Mouse (Mus musculus) kidney, adult 2 months (tissue): ENCODE results near the gene Pdxk. TPM values are rescaled to one million over a fixed set of nuclear protein-coding genes. Genes with fewer than 3 reads are reported as not detected.

ENCODE experiments used
- DNase-seq: peaks from one replicate; pipeline ENCODE4 v3.0.0; 2021
- H3K27ac ChIP-seq: fragments of 200-500 bp; 2 replicates; pipeline ENCODE4 v1.5.1; 2012; ENCODE audit warnings: low read depth, low read length, control low read depth, inconsistent platforms; ENCODE audit not compliant: insufficient read depth
- H3K27me3 ChIP-seq: fragments of 200-500 bp; replicated peaks from 2 replicates; pipeline ENCODE4 v1.6.1; 2012; ENCODE audit warnings: mild to moderate bottlenecking, moderate library complexity, low read length, inconsistent platforms; ENCODE audit not compliant: control insufficient read depth, insufficient read depth
- H3K36me3 ChIP-seq: fragments of 200-500 bp; 2 replicates; pipeline ENCODE4 v1.6.1; 2012; ENCODE audit warnings: mild to moderate bottlenecking, moderate library complexity, low read length, inconsistent platforms; ENCODE audit not compliant: control insufficient read depth, insufficient read depth
- H3K4me1 ChIP-seq: fragments of 200-500 bp; 2 replicates; pipeline ENCODE4 v1.6.1; 2011; ENCODE audit warnings: low read length; ENCODE audit not compliant: control insufficient read depth, insufficient read depth
- H3K4me3 ChIP-seq: fragments of 200-500 bp; 2 replicates; pipeline ENCODE4 v1.5.1; 2011; ENCODE audit warnings: mild to moderate bottlenecking, low read depth, low read length, control low read depth; ENCODE audit not compliant: insufficient read depth
- CTCF ChIP-seq: fragments of 200-500 bp; conservative IDR thresholded peaks from 2 replicates; pipeline ENCODE4 v1.5.1; 2011; ENCODE audit warnings: low read depth, mild to moderate bottlenecking, control low read depth, low read length, moderate library complexity, mixed read lengths; ENCODE audit not compliant: insufficient read depth, insufficient read length
- POLR2A ChIP-seq: fragments of 200-500 bp; IDR thresholded peaks from one replicate; pipeline ENCODE4 v1.6.1; 2011; ENCODE audit warnings: low read depth, low read length, control low read depth
- WGBS: fragments of 180-500 bp; shearing (Covaris S2); methylation state at CpG from one replicate; pipeline ENCODE4 v1.1.7; 2018; 5-methylcytosine and 5-hydroxymethylcytosine counted together
- polyA plus RNA-seq: library from polyadenylated mRNA; depleted of rRNA; stranded (reverse); fragments of >200 nt; gene quantifications from 2 replicates; pipeline ENCODE4 v1.2.3, GENCODE M21; 2012

Pdxk gene
- polyA plus RNA-seq, 1 experiment, result 107 TPM

DNA sequence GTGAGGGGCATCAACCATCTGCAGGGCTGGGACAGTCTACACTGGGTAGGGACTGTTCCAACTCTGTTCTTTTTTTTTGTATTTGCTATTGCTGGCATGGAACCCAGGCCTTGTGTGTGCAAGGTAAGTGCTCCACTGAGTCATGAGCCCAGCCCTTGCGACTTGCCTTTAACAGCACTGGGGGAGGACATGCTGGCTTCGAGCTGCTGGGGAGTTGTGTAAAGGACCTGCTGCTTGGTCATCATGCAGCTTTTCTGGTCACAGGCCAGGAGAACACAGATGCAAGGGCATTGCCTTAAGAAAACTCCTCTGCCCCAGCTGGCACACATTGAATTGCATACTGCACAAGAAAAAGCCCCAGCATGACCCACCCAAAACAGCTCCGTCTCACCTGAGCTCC is 22.5 kb downstream of the Pdxk start:
- H3K4me3 ChIP-seq, result no peak overlapping the region
- 93% methylated on average over 3 of the region's 3 CpGs for whole genome bisulfite sequencing
- no peaks in the 10 kb centered on the region for H3K36me3 ChIP-seq
- no peaks in the 10 kb centered on the region for H3K4me1 ChIP-seq
- H3K27me3 ChIP-seq, result no peaks in the 10 kb centered on the region
- TF ChIP-seq CTCF (no peak), POLR2A (no peak)
- H3K27ac ChIP-seq, result no peak overlapping the region
- DNase-seq, result no peak

DNA sequence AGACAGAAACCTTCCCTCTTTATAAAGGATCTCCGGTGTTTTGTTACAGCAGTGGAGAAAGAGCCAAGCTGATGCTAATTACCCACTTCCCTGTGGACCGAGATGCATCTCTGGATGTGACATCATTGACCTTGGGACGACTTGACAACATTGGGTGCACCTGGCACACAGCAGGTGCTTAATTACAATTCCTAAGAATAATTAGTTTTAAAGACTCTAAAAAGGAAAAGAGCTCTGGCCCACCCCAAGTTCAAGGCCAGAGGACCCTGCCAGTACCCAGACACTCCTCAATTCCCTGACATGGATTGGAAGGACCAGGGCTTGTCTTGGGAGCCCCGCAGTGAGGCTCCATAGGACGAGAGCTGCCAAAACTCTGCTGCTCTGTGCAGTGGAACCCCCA is 23.2 kb downstream of the Pdxk start:
- no peaks in the 10 kb centered on the region for H3K36me3 ChIP-seq
- TF ChIP-seq CTCF (no peak), POLR2A (no peak)
- 86% methylated on average over 5 of the region's 5 CpGs for WGBS
- H3K27me3 ChIP-seq, result no peaks in the 10 kb centered on the region
- H3K4me1 ChIP-seq, result no peaks in the 10 kb centered on the region
- H3K27ac ChIP-seq, result no peak overlapping the region
- H3K4me3 ChIP-seq, result no peak overlapping the region
- no peak for DNase-seq

DNA sequence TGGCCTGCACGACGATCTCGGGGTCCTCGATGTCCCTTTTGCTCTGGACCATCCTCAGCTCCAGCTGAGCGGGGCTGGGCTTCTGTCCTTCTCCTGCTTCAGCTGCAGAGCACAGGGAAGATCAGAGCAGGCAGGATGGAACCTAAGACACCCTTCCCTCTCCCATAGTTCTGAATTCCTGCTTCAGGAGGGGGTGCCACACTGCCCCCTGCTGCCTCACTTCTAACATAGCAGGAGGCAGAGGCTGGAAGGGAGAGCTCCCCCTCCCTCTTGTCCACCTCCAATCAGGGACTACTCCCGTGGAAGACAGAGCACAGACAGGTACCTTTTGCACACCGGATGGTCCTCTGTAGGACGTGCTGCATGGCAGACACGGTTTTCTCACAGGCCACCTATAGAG is 24.0 kb downstream of the Pdxk start:
- H3K27ac ChIP-seq, result no peak overlapping the region
- TF ChIP-seq POLR2A (no peak), CTCF (peak; percentile 75)
- no peak overlapping the region for H3K4me3 ChIP-seq
- no peaks in the 10 kb centered on the region for H3K36me3 ChIP-seq
- H3K4me1 ChIP-seq, result no peaks in the 10 kb centered on the region
- 69% methylated on average over 9 of the region's 9 CpGs for WGBS
- no peak for DNase-seq
- H3K27me3 ChIP-seq, result no peaks in the 10 kb centered on the region

DNA sequence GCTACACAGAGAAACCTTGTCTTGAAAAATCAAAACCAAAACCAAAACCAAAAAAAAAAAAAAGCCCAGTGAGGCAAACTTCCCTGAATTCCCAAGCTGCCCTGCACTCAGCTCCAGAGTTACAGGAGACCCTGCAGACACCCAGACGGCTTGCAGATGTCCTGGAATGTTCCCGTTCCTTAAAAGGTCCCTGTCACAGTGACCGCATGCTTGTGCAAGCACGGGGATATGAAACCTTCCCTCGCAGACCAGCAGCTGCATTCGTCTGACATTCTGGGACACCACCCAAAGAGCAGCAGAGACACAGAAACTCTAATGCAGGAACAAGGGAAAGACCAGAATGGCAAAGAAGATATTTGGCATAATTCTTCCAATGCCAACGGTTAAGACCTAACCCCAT is 24.8 kb downstream of the Pdxk start:
- WGBS, result 81% methylated on average over 7 of the region's 7 CpGs
- no peak for DNase-seq
- no peaks in the 10 kb centered on the region for H3K36me3 ChIP-seq
- no peak overlapping the region for H3K27ac ChIP-seq
- H3K4me3 ChIP-seq, result no peak overlapping the region
- TF ChIP-seq POLR2A (no peak), CTCF (no peak)
- H3K27me3 ChIP-seq, result no peaks in the 10 kb centered on the region
- no peaks in the 10 kb centered on the region for H3K4me1 ChIP-seq

DNA sequence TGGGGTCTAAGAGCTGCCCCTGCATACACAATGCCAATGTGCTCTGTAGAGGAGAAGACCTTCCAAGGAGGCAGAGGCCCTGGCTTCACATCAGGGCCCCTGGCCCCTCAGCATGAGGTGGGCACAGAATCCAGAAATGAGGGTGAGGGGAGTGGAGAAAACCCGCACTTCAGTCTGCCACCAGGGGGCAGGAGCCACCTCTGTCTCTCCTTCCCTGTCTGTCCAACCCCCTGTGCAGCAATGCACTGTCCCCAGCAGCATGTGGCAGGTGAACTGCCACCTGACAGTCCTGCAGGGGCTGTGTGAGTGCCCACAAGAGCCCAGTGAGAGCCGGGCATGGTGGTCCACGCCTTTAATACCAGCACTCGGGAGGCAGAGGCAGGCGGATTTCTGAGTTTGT is 25.2 kb downstream of the Pdxk start:
- H3K4me1 ChIP-seq, result no peaks in the 10 kb centered on the region
- no peaks in the 10 kb centered on the region for H3K27me3 ChIP-seq
- H3K36me3 ChIP-seq, result no peaks in the 10 kb centered on the region
- no peak overlapping the region for H3K4me3 ChIP-seq
- DNase-seq, result no peak
- peak; percentile 50 for TF ChIP-seq CTCF
- TF ChIP-seq POLR2A, result no peak
- no peak overlapping the region for H3K27ac ChIP-seq
- WGBS, result 63% methylated on average over 5 of the region's 5 CpGs

- no peaks in the 10 kb centered on the region for H3K27me3 ChIP-seq
- no peak overlapping the region for H3K4me3 ChIP-seq
- H3K27ac ChIP-seq, result no peak overlapping the region
- no peak for TF ChIP-seq POLR2A
- peak; percentile 88 for TF ChIP-seq CTCF
- H3K4me1 ChIP-seq, result no peaks in the 10 kb centered on the region
- WGBS, result 11% methylated on average over 5 of the region's 5 CpGs
- peak; percentile 74 for DNase-seq
- no peaks in the 10 kb centered on the region for H3K36me3 ChIP-seq
These were observed 26.7 kb downstream of the Pdxk start for GRCm38 (mm10) chr10:78438094-78438493.

DNA sequence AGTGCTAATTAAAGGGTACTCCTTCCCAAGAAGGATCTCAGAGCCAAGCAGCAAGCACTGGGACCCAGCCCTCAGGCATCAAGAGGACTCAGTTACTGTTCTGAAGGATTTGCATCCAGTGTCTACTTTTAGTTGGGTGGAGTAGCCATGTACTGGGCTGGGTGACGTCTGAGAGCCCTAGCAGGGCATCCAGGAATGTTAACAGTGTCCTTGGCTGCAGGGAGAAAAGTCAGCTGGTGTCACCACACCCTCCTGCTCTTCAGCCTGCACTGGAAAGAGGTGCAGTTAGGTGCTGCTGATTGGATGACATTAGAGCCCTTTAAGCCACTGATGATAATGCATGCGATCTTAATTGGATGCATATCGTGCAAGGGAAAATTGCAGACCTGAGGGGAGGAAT is 31.9 kb downstream of the Pdxk start:
- Histone ChIP-seq H3K27me3 (no peaks in the 10 kb centered on the region), H3K27ac (no peak overlapping the region), H3K4me3 (no peak overlapping the region), H3K36me3 (no peaks in the 10 kb centered on the region), H3K4me1 (no peaks in the 10 kb centered on the region)
- TF ChIP-seq POLR2A (no peak), CTCF (no peak)
- DNase-seq, result no peak
- WGBS, result 74% methylated on average over 3 of the region's 3 CpGs

- H3K4me1 ChIP-seq, result peaks cover 6% of the 10 kb centered on the region; the same call in 1 of the 2 replicates
- no peaks in the 10 kb centered on the region for H3K27me3 ChIP-seq
- TF ChIP-seq CTCF (no peak), POLR2A (no peak)
- H3K36me3 ChIP-seq, result no peaks in the 10 kb centered on the region
- no peak overlapping the region for H3K27ac ChIP-seq
- no peak overlapping the region for H3K4me3 ChIP-seq
- WGBS, result 88% methylated on average over 2 of the region's 2 CpGs
- no peak for DNase-seq
These were observed 35.0 kb downstream of the Pdxk start for GRCm38 (mm10) chr10:78429776-78430175.
